Mouse (Mus musculus) neutrophil, adult 83 days (primary cell): ENCODE data around the gene Defb29. TPM values are rescaled to one million over a fixed set of nuclear protein-coding genes. Genes with fewer than 3 reads are reported as not detected.

Experiments used
- total RNA-seq, 2 experiments: library from RNA; stranded (reverse); gene quantifications; one replicate each; pipeline ENCODE4 v1.2.4; 2023

Gene Defb29
- total RNA-seq: not detected

DNA sequence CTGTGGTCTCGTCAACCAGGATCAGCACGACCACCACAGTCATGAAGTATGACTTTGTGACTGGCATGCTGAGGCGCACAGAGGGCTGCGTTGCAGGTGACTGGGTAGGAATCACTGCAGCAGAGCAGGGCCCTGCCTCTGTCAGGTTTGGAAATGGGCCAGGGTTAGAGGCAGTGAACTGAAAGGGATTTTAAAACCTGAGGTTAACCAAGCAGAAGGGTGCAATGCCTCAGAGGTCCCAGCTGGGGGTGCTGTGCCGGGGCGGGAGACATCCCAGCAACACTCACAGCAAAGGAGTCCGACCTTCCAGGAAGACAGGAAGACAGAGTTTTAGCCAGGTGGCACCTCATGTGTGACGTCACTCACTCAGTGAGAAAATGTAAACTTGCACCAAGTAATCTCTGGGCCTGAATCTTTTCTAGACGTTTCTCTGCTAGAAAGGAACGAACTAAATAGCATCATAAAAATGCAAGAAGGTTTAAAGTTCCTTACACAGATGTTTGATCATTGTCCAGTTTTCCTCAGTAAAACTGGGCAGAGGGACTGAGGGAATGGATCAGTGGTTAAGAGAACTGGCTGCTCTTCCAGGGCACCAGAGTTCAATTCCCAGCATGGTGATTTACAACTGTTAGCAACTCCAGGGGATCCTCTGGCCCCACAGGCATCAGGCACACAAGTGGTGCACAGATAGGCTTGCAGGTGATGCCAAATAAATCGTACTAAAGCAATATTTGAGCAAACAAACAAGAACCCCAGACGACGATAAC, at the start of gene Defb29:
Gene Defb29, minus strand, starts transcription at position 155 of the 767 bp plus-strand sequence.

DNA sequence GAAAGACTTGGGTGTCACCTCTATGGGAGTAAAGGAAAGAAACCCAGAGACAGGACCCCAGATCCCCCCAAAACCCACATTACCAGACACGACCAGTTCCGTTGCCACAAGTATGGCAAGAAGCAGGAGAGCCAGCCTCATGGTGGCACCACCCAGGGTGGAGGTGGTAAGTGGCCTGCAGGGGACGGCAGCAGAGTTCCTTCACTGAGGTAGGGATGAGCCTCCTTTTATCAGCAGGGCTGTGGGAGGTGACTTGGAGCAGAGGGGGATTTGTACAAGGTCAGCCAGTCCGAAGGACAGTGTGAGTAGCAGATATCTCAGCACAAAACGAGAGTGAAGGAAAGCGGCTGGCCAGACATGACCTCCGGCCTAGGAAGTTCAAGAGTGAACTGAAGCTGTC, 40.2 kb upstream of the Defb29 start, which contains the start of gene Defb19:
Gene Defb19, minus strand, starts transcription at position 206 of the 400 bp plus-strand sequence.

DNA sequence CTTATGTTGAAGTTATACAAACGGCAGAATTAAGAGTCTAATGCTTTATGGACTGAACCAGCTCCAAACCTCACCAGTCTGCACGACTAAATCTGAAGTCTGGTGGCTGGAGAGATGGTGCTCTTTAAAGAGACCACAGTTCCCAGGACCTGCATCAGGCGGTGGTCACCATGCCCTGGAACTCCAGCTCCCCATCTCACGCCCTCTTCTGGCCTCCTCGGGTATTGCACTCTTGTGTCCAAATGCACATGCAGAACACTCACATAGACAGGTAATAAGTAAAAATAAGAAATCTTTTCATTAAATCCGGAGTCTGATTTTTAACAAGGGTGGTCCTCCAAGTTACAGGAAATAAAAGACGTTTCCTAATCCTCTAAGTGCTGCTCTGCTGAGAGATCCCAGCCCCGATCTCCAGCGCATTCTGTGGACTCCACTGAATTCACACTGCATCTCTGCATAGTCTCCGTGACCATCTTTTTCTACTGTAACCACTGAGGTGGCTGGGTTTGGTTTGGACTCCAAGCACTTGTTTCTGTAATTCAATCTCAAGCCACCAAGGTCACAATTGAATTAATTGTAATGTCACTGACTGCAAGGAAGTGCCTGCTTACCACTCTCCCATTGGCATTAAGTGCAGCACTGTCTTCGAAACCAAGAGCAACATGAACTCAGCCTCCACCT, 32.4 kb upstream of the Defb29 start, which contains the start of gene Defb21:
Gene Defb21, plus strand, starts transcription at position 631 of the 681 bp plus-strand sequence.

DNA sequence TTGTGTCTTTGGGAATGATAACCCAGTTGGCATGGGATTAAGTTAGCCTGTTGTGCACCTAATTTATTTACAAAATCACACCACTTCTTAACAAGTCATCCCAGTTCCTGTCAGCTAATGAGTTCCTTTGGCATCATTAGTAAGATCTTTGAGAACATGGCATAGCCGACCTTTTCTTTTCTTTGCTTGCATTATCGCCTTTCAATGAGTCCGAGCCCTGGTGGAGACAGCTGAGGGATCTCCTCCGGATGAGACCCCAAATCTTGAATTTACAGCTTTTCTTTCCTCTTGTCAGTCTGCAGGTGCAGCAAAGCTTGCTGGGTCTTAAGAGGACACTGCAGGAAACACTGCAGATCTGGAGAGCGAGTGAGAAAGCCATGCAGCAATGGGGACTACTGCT, 29.1 kb upstream of the Defb29 start, which contains the start of gene Gm17416:
Gene Gm17416, plus strand, starts transcription at position 301 of the 400 bp plus-strand sequence.

DNA sequence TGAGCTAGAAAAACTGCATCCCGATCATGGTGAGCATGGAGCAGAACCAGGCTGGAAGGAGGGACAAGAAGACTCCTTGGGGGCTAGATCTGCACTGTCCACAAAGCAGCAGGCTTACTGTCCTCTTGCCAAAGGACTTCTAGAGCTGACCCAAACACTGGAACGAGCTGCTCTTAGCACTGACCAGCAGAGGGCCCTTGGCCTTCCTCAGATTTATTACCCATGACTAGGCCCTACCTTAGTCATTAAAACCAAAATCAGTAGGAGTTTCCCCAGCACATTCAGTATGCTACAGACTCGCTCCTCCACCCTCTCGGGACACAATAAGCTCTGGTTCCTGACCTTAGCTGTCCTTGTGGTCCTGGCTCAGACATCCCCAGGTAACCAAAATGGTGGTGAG, 21.9 kb downstream of the Defb29 start, which contains the start of gene Defb28:
Gene Defb28, plus strand, starts transcription at position 275 of the 400 bp plus-strand sequence.

DNA sequence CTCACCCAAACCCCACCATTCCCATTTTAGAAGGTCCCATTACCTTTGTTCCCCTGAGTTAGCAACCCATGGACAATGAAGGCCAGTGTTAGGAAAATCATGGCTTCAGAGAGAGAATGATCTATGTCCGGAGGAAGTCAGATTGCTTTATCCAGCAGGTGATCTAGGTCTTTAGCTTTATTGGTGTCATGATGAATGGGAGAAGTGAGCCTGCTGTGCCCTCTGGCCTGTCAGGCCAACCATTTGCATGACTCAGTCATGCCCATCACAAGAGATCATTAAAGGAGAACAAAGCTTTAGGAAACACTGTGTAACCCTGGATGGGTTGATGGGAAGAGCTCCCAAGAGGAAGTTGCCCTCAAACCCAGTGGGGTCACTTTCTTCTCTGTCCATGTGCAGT, 28.3 kb downstream of the Defb29 start, which contains the start of gene Defb26:
Gene Defb26, minus strand, starts transcription at position 101 of the 400 bp plus-strand sequence.

DNA sequence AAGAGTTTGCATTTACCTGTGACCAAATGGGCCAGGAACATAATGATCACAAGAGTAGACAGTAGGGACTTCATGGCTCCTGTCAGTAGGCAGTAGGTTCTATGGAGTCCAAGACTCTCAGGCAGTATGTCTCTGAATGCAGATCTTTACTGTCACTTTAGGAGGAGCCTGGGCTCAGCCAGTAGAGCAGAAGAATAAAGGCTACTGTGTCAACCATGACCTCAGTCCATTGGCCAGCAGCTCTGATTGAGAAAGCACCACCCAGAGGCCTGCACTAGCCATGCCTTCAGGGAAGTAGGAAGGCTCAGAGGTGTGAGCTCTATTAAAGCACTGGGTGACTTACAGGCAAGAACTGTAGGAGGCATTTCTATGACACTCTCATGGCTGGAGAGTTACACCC, 49.9 kb downstream of the Defb29 start, which contains the start of gene Defb22:
Gene Defb22, minus strand, starts transcription at position 101 of the 400 bp plus-strand sequence.

Other genes with a start within 250 kb of the Defb29 start
- gene Tbc1d20, start 246.3 kb downstream of the Defb29 start, total RNA-seq: 10 to 100 TPM; 66.5 to 76.4 TPM
- 10 to 100 TPM; 85.3 to 96.6 TPM for gene Rbck1, start 207.4 kb downstream of the Defb29 start, total RNA-seq
- 1 to 10 TPM; 1.6 to 3.2 TPM for gene Trib3, start 196.1 kb downstream of the Defb29 start, total RNA-seq
- not detected for gene Nrsn2, start 163.5 kb downstream of the Defb29 start, total RNA-seq
- gene Sox12, start 142.0 kb downstream of the Defb29 start, total RNA-seq: 1 to 10 TPM; 1.1 to 2.0 TPM
- gene Zcchc3, start 125.1 kb downstream of the Defb29 start, total RNA-seq: 1 to 10 TPM; 2.0 TPM
- gene 6820408C15Rik, start 124.5 kb downstream of the Defb29 start, total RNA-seq: not detected
- gene Defb23, start 75.5 kb downstream of the Defb29 start, total RNA-seq: not detected
- gene Defb20, start 63.0 kb downstream of the Defb29 start, total RNA-seq: not detected
- not detected for gene Defb22, start 50.0 kb downstream of the Defb29 start, total RNA-seq
- gene Defb26, start 28.4 kb downstream of the Defb29 start, total RNA-seq: not detected
- gene Defb28, start 21.8 kb downstream of the Defb29 start, total RNA-seq: not detected
- not detected for gene Gm17416, start 29.2 kb upstream of the Defb29 start, total RNA-seq
- not detected for gene Defb21, start 32.6 kb upstream of the Defb29 start, total RNA-seq
- gene Defb19, start 40.2 kb upstream of the Defb29 start, total RNA-seq: not detected
- gene Defb45, start 59.3 kb upstream of the Defb29 start, total RNA-seq: not detected
- not detected for gene Defb36, start 64.2 kb upstream of the Defb29 start, total RNA-seq
- not detected for gene Defb25, start 83.0 kb upstream of the Defb29 start, total RNA-seq
- gene Rem1, start 86.9 kb upstream of the Defb29 start, total RNA-seq: 10 to 100 TPM in 1 of 2 experiments, 1 to 10 TPM in 1; 9.6 to 13.4 TPM
- gene H13, start 129.4 kb upstream of the Defb29 start, total RNA-seq: 100 to 1,000 TPM; 132 to 140 TPM
- gene Mcts2, start 146.9 kb upstream of the Defb29 start, total RNA-seq: 10 to 100 TPM; 12.2 to 18.7 TPM
- 10 to 100 TPM; 72.5 to 80.1 TPM for gene Id1, start 196.2 kb upstream of the Defb29 start, total RNA-seq
- not detected for gene Cox4i2, start 214.1 kb upstream of the Defb29 start, total RNA-seq